Mouse (Mus musculus) spleen, adult 2 months (tissue): ENCODE measurements around the gene Akap3.

ENCODE experiments used
- CTCF ChIP-seq: fragments of 200-500 bp; IDR thresholded peaks from 2 replicates; pipeline ENCODE4 v1.5.1; 2011; ENCODE audit warnings: mild to moderate bottlenecking, inconsistent platforms; ENCODE audit not compliant: insufficient read depth, insufficient read length, insufficient replicate concordance; ENCODE audit errors: extremely low read depth
- POLR2A ChIP-seq: fragments of 200-500 bp; IDR thresholded peaks from 2 replicates; pipeline ENCODE4 v1.6.1; 2011; ENCODE audit warnings: low read depth, low read length, inconsistent platforms

GRCm38 (mm10) chr6:126836628-126837027 lies 16.3 kb upstream of the Akap3 start:
- TF ChIP-seq CTCF (no peak), POLR2A (no peak)
